In genomic region chr6:72200595-72201256, GRCm38 (mm10) we compare ENCODE assay signal across 11 mouse cellular contexts. TPM values are rescaled to one million over a fixed set of nuclear protein-coding genes. Genes with fewer than 3 reads are reported as not detected.
A peak's percentile ranks its signal among the peaks of the same experiment; 100 is the strongest.
DNase-seq lines count a peak whose midpoint lies in the region; ATAC-seq and TF ChIP-seq lines count a peak whose summit lies in the region.
"Had no signal": no experiment of that assay in that cellular context is flagged by ENCODE, and none has a peak within 500 bp of the region (broad histone marks: within the 10 kb centered on the region; RNA-seq: fewer than 3 reads in every experiment).

No protein-coding gene starts in this region.

- H3K4me3 ChIP-seq in liver, embryonic 13.5 days (replicated peaks) = no peak overlapping the region
- no peak overlapping the region for H3K4me3 ChIP-seq in liver, embryonic 12.5 days
- H3K4me3 ChIP-seq in heart, adult 2 months = no peak overlapping the region
- no peak overlapping the region for H3K4me3 ChIP-seq in kidney, embryonic 15.5 days (replicated peaks)
- H3K4me3 ChIP-seq in neural tube, embryonic 11.5 days (ENCODE audit: low read depth, low read length) = no peak overlapping the region
- H3K4me3 ChIP-seq: limb, embryonic 13.5 days; stomach, embryonic 15.5 days had no signal

- H3K27ac ChIP-seq in liver, embryonic 13.5 days = no peak overlapping the region
- H3K27ac ChIP-seq in liver, embryonic 12.5 days = no peak overlapping the region
- H3K27ac ChIP-seq in heart, adult 2 months = peak overlapping the region; percentile 71
- H3K27ac ChIP-seq in kidney, embryonic 15.5 days = peak overlapping the region; percentile 3; the same call in 1 of the 2 replicates
- peak overlapping the region; percentile 70; the same call in 1 of the 2 replicates for H3K27ac ChIP-seq in neural tube, embryonic 11.5 days (ENCODE audit: low read depth, low read length)
- H3K27ac ChIP-seq: limb, embryonic 13.5 days; stomach, embryonic 15.5 days had no signal

- no peak overlapping the region for H3K4me2 ChIP-seq in liver, embryonic 13.5 days
- H3K4me2 ChIP-seq in liver, embryonic 12.5 days = no peak overlapping the region
- no peak overlapping the region for H3K4me2 ChIP-seq in kidney, embryonic 15.5 days
- no peak overlapping the region for H3K4me2 ChIP-seq in neural tube, embryonic 11.5 days (ENCODE audit: low read depth)
- H3K4me2 ChIP-seq: limb, embryonic 13.5 days; stomach, embryonic 15.5 days had no signal

- TF ChIP-seq POLR2A in heart, adult 2 months (IDR thresholded peaks at IDR 0.05; ENCODE audit: insufficient read depth, low read depth, low read length) = peak; percentile 84

- no peaks in the 10 kb centered on the region for H3K36me3 ChIP-seq in liver, embryonic 13.5 days
- no peaks in the 10 kb centered on the region for H3K36me3 ChIP-seq in liver, embryonic 12.5 days
- no peaks in the 10 kb centered on the region for H3K36me3 ChIP-seq in heart, adult 2 months (ENCODE audit: control insufficient read depth, insufficient read depth, low read length)
- peaks cover 13% of the 10 kb centered on the region for H3K36me3 ChIP-seq in kidney, embryonic 15.5 days
- H3K36me3 ChIP-seq in neural tube, embryonic 11.5 days (ENCODE audit: control insufficient read depth, insufficient read depth, low read length) = no peaks in the 10 kb centered on the region
- H3K36me3 ChIP-seq: stomach, embryonic 15.5 days had no signal

- H3K9ac ChIP-seq in liver, embryonic 13.5 days = no peak overlapping the region
- H3K9ac ChIP-seq in liver, embryonic 12.5 days = no peak overlapping the region
- peak overlapping the region; percentile 40 for H3K9ac ChIP-seq in heart, adult 2 months (ENCODE audit: low read depth, low read length)
- no peak overlapping the region for H3K9ac ChIP-seq in kidney, embryonic 15.5 days
- H3K9ac ChIP-seq in neural tube, embryonic 11.5 days (ENCODE audit: low read length) = no peak overlapping the region
- H3K9ac ChIP-seq: limb, embryonic 13.5 days; stomach, embryonic 15.5 days had no signal

- H3K4me1 ChIP-seq in liver, embryonic 13.5 days (replicated peaks) = no peaks in the 10 kb centered on the region; the same call in 1 of the 2 replicates
- peaks cover 4% of the 10 kb centered on the region; the same call in 1 of the 2 replicates for H3K4me1 ChIP-seq in liver, embryonic 12.5 days
- peaks cover 31% of the 10 kb centered on the region for H3K4me1 ChIP-seq in heart, adult 2 months (ENCODE audit: control insufficient read depth, insufficient read depth, low read length)
- H3K4me1 ChIP-seq in kidney, embryonic 15.5 days = peaks cover 20% of the 10 kb centered on the region
- H3K4me1 ChIP-seq in neural tube, embryonic 11.5 days (ENCODE audit: control insufficient read depth, insufficient read depth, low read length) = peaks cover 10% of the 10 kb centered on the region

- 0 out of 2 replicates have a peak, but pooled peaks cover 9% of the 10 kb centered on the region for H3K27me3 ChIP-seq in liver, embryonic 13.5 days
- peaks cover 37% of the 10 kb centered on the region; the same call in 1 of the 2 replicates for H3K27me3 ChIP-seq in liver, embryonic 12.5 days (replicated peaks)
- H3K27me3 ChIP-seq in heart, adult 2 months (ENCODE audit: control insufficient read depth, insufficient read depth, low read length) = no peaks in the 10 kb centered on the region
- no peaks in the 10 kb centered on the region for H3K27me3 ChIP-seq in kidney, embryonic 15.5 days
- no peaks in the 10 kb centered on the region for H3K27me3 ChIP-seq in neural tube, embryonic 11.5 days (ENCODE audit: control insufficient read depth, insufficient read depth, low read length)
- H3K27me3 ChIP-seq: limb, embryonic 13.5 days; stomach, embryonic 15.5 days had no signal

- no peaks in the 10 kb centered on the region for H3K79me2 ChIP-seq in heart, adult 2 months (replicated peaks; ENCODE audit: control insufficient read depth, insufficient read depth, low read length)

- no peaks in the 10 kb centered on the region for H3K9me3 ChIP-seq in liver, embryonic 13.5 days (replicated peaks)
- no peaks in the 10 kb centered on the region for H3K9me3 ChIP-seq in liver, embryonic 12.5 days (replicated peaks)
- no peaks in the 10 kb centered on the region for H3K9me3 ChIP-seq in kidney, embryonic 15.5 days (replicated peaks)
- no peaks in the 10 kb centered on the region for H3K9me3 ChIP-seq in neural tube, embryonic 11.5 days (ENCODE audit: control insufficient read depth, low read length)
- H3K9me3 ChIP-seq: limb, embryonic 13.5 days; stomach, embryonic 15.5 days had no signal

- peak; percentile 99 for TF ChIP-seq EP300 in heart, adult 2 months (IDR thresholded peaks at IDR 0.05; ENCODE audit: insufficient read depth, low read depth, low read length)

- WGBS in liver, embryonic 13.5 days (ENCODE audit: insufficient replicate concordance) = 51% methylated on average over 11 of the region's 11 CpGs
- 47% methylated on average over 11 of the region's 11 CpGs for WGBS in liver, embryonic 12.5 days (ENCODE audit: insufficient replicate concordance)
- WGBS in heart, adult 2 months = 43% methylated on average over 11 of the region's 11 CpGs
- 47% methylated on average over 11 of the region's 11 CpGs for WGBS in kidney, embryonic 15.5 days
- WGBS in neural tube, embryonic 11.5 days = 31% methylated on average over 11 of the region's 11 CpGs

- 0 out of 2 replicates have a peak, but pooled peaks have one; percentile 18 for TF ChIP-seq CTCF in heart, adult 2 months (IDR thresholded peaks at IDR 0.05)

- DNase-seq in liver, embryonic 13.5 days = no peak
- peak; percentile 71 to 81 for DNase-seq in heart, adult 2 months
- no peak for DNase-seq in neural tube, embryonic 11.5 days (ENCODE audit: low spot score)
- no peak for DNase-seq in cerebellum, postnatal 4 days (ENCODE audit: low spot score in 2 of 2)
- no peak for DNase-seq in left cerebral cortex, adult 11 months (ENCODE audit: low spot score)
- DNase-seq: cerebellum, adult 8-10 months had no signal

- peak; percentile 39; the same call in 1 of the 2 replicates for ATAC-seq in liver, embryonic 13.5 days (ENCODE audit: low read depth)
- ATAC-seq in liver, embryonic 12.5 days = no peak
- peak; percentile 37; the same call in 1 of the 2 replicates for ATAC-seq in kidney, embryonic 15.5 days (replicated peaks; ENCODE audit: low FRiP score)
- peak; percentile 50; the same call in 1 of the 2 replicates for ATAC-seq in neural tube, embryonic 11.5 days (ENCODE audit: insufficient read depth, low FRiP score, low TSS enrichment)
- ATAC-seq in megakaryocyte, adult 5-6 weeks (ENCODE audit: poor library complexity, severe bottlenecking) = no peak

- intact Hi-C loops in heart, adult 2 months (cut with DNase I) = loop anchor here (1.0 kb wide), 1 partner anchor 16 kb away; no protein-coding TSS in a partner anchor

RNA-seq across cellular contexts. Expression of gene Atoh8, which starts 34.7 kb away (rescaled TPM):
- polyA plus RNA-seq in liver, embryonic 13.5 days (2015; fragmentation: Nextera tagmentation; extraction: Ambion mirVana) = 0.86 and 1.1 TPM in 2 replicates
- 2.0 and 2.1 TPM in 2 replicates for polyA plus RNA-seq in liver, embryonic 12.5 days (2016; fragmentation: Nextera tagmentation; extraction: Ambion mirVana)
- total RNA-seq in heart, adult 2 months (2021) = 10 to 100 TPM; 11.0 to 13.5 TPM
- 9.3 and 12.7 TPM in 2 replicates for polyA plus RNA-seq in heart, adult 2 months (2012; rRNA removed)
- polyA plus RNA-seq in kidney, embryonic 15.5 days (2015; fragmentation: Nextera tagmentation; extraction: Ambion mirVana) = 18.5 and 18.9 TPM in 2 replicates
- 8.5 and 9.4 TPM in 2 replicates for polyA plus RNA-seq in neural tube, embryonic 11.5 days (2014; fragmentation: Nextera tagmentation; extraction: Ambion mirVana)
- 0.22 TPM in 1 of 2 replicates, not detected in the other for total RNA-seq in megakaryocyte, adult 5-6 weeks (2015)
- total RNA-seq in megakaryocyte, adult 5-6 weeks (2017) = 0.51 TPM in 1 of 2 replicates, not detected in the other

Comparison
In these comparisons a context has a peak if more than half of its experiments do, and no peak if none do; other contexts are left out.
1. ATAC-seq: peak in liver, embryonic 13.5 days (single experiment), kidney, embryonic 15.5 days (single experiment) and neural tube, embryonic 11.5 days (single experiment); none in liver, embryonic 12.5 days (single experiment) and megakaryocyte, adult 5-6 weeks (single experiment).
2. DNase-seq: peak in heart, adult 2 months (2 of 2); none in liver, embryonic 13.5 days (single experiment), neural tube, embryonic 11.5 days (single experiment), cerebellum, postnatal 4 days (0 of 2) and left cerebral cortex, adult 11 months (single experiment).
3. H3K27ac ChIP-seq: peak in heart, adult 2 months (single experiment), kidney, embryonic 15.5 days (single experiment) and neural tube, embryonic 11.5 days (single experiment); none in liver, embryonic 13.5 days (single experiment) and liver, embryonic 12.5 days (single experiment).